Mouse (Mus musculus) cerebellum, adult 11-12 months (tissue): Measurements from ENCODE around the gene Cgrrf1.

Experiments
- DNase-seq: peaks from one replicate; pipeline ENCODE4 v3.0.0; 2022

Cgrrf1 gene

DNA sequence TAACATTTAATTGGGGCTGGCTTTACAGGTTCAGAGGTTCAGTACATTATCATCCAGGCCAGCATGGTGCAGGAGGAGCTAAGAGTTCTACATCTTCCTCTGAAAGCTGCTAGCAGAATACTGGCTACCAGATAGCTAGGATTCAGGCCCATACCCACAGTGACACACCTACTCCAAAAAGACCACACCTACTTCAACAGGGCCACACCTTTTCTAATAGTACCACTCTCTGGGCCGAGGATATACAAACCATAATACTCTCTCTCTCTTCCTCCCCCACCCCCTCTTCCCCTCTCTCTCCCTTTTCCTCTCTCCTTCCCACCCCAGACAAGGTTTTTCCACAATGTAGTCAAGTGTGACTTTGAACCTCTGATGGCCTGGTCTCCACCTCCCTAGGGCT lies 4.5 kb upstream of the Cgrrf1 start:
- DNase-seq, result no peak

DNA sequence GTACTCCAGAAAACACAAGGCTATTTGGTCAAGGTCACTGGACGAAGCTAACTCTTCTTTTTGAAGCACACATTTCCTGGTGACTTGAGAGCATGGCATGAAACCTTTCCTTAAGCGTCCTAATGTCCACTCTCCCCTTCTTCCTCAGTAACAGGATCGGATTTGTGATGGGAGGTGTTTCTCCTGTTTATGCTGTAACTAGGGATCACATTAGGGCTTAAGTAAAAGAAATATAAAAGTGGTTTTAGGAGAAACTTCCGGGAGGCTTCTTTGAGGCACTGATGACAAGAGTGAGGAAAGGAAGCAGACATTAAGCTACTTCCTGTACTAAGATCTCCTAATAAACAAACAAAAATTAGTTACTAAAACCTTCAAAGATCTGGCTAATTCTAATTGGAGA lies 630 bp upstream of the Cgrrf1 start:
- DNase-seq, result no peak

DNA sequence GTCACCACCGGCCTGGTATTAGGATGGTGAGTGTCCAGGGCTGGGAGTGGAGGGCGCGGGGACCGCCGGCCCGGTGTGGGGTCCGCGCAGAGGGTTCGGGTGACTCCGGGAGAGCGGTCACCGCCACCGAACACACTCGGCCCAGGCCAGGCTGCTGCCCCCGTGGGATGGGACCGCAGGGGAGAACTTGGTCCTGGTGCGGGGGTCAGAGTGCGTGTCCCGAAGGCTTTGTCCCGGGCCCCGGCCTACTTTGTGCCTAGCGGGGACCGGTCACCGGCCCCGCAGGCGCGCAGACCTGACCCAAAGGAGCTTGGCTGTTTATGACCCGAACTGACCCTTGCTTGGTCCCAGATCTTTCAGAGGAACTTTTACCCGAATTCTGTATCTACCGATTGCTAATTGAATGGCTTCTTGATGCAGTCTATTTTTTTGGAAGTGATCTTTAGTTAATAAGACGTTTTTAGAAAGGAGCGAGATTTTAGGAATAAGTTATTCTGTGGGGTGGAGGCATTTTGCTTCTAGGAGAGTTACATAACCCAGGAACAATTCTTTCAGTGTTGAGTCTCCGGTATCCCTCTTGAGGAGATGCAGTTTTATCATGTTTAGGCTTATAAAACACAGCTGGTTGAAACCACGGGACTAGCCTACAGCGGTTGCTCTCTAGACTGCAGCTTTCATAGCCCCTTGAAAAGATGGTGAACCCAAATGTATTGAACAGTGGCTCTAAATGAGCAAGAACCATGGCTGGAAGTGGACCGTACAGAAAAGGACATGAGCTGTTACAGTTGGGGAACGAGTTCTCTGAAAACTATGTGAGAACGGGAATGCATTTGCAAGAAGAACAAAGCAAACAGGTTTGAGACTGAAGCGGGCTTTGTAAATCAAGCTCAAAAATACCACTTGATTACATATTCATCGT lies 688 bp downstream of the Cgrrf1 start:
- DNase-seq, result no peak

DNA sequence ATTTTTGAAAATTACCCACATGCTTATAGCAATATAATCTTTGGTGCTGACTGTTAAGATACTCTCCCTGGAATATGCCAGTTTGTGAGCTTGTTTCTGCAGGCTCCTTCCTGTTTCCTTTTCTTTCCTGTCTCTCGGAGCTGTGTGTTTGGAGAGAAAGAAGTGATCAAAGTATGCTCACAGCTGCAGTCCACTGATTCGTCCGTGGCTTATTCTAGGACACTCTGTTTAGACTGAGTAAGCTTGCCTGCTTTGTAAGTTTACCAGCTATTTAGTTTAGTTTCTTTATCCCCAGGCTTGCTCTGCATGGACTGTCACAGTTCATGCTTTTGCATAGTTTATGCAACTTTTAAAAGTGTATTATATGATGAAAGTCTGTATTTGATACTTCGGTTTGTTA lies 7.4 kb downstream of the Cgrrf1 start:
- no peak for DNase-seq

DNA sequence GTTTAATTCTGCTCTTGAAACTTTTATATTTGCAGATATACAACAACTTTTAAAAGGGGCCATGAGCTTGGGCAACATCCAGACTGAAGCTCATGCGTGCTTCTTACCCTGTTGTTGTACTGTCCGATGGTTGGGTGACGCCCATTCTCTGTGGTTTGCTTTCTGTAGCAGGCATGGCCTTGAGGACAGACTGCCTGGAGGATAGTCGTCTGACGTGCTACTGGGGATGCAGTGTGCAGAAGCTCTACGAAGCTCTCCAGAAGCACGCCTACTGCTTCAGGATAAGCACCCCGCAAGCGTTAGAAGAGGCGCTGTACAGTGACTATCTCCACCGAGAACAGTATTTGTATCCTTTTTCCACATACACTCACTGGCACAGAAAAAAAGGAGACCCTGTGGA lies 13.8 kb downstream of the Cgrrf1 start:
- DNase-seq, result no peak

DNA sequence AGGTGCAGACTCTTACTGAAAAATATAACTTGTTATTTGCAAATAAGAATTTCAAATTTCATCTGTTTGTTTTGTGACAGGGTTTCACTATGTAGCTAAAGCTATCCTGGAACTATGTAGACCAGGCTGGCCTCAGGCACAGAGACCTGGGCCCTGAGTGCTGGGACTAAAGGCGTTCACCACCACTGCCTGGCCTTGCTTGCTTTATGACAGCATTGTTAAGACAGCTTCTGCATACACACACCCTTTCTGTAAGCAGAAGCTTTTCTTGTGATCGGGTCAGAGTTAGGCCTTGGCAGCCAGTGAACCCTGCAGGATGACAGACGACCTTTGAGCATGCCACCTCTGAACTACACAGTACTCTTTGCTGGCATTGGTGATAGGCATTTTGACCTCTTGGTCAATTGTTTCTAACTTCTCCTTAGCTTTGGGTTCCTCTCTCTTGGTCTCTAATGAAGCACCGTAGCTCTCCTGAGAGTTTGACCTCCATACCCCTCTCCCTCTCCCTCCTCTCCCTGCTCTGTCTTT lies 16.2 kb downstream of the Cgrrf1 start:
- DNase-seq, result no peak

DNA sequence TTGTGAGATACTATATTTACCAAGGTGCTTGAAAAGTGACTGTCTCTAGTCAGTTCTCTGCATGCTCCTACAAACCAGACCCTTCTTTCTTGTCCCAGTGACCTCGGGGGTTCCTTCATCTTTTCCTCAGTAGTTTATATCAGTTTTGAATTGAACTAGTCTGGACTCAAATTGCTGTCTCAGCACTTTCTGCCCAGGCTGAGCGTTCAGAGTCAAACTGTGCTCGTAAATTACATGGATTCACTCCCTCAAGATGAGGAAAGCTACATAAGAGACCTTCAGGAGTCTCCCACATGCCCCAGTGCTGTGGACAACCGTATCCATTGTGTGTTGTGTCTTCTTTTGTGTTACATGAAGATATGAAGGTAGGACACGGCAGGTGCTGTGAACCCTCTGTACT lies 16.8 kb downstream of the Cgrrf1 start:
- DNase-seq, result no peak

DNA sequence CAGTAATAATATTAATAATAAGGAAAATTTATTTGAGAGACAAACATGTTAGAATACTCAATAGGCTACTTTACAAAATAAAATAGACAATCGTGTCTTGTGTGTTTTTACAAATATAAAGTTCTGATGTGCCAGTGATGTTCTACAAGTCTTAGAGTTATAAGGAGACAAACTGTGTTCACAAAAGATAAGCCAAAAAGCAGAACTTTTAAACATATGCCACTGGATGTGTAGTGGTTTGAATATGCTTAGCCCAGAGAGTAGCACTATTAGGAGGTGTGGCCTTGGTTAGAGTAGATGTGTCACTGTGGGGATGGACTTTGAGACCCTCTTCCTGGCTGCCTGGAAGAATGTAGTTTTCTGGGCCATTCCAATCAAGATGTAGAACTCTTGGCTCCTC lies 17.8 kb downstream of the Cgrrf1 start:
- no peak for DNase-seq

DNA sequence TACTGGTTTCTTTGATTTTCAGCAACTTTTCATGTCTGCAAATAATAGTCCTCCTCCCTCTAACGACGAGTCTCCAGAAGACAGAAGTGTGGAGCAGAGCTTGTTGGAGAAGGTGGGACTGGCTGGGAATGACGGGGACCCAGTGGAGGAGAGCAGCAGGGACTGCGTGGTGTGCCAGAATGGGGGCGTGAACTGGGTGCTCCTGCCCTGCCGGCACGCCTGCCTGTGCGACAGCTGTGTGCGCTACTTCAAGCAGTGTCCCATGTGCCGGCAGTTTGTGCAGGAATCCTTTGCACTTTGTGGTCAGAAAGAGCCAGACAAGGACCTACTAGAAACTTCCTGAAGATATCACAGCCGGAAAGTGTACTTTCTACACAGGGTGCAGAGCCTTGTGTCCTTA lies 21.8 kb downstream of the Cgrrf1 start:
- no peak for DNase-seq

DNA sequence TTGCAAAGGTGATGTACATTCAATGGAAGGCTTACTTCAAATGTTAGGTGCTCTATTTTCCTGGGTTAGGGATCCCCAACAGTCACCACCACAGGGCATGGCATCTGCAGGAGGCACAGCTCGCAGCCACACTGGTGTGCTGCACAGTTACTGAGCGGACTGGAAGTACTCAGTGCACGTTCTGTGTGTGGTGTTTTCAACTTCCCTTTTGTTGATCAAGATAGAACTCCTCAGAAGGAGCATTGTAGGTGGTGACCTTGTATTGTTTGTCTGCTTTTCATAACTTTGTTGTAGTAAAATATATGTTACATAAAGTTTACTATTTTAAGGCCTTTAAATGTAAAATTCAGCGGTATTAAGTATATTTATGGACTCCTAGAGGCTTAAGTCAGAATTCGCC lies 31.0 kb downstream of the Cgrrf1 start:
- DNase-seq, result no peak

DNA sequence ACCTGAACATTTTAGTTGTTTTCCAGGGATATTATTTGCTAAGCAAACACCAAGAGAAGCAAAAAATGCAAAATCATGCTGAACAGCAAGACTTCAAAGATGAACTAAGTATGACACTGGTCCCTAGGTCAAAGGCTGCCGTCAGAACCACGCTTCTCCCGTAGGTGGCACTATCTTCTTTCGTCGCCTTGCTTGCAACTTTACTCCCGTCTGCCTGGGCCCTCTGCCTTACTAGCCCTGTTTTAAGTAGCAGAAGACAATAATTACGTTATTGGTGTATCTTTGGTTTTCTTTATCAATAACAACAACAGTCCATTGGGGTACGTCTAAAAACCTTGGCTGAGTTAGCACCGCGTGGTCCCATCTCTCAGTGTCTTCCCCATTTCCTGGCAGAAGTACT lies 49.0 kb downstream of the Cgrrf1 start:
- peak; percentile 38 for DNase-seq

DNA sequence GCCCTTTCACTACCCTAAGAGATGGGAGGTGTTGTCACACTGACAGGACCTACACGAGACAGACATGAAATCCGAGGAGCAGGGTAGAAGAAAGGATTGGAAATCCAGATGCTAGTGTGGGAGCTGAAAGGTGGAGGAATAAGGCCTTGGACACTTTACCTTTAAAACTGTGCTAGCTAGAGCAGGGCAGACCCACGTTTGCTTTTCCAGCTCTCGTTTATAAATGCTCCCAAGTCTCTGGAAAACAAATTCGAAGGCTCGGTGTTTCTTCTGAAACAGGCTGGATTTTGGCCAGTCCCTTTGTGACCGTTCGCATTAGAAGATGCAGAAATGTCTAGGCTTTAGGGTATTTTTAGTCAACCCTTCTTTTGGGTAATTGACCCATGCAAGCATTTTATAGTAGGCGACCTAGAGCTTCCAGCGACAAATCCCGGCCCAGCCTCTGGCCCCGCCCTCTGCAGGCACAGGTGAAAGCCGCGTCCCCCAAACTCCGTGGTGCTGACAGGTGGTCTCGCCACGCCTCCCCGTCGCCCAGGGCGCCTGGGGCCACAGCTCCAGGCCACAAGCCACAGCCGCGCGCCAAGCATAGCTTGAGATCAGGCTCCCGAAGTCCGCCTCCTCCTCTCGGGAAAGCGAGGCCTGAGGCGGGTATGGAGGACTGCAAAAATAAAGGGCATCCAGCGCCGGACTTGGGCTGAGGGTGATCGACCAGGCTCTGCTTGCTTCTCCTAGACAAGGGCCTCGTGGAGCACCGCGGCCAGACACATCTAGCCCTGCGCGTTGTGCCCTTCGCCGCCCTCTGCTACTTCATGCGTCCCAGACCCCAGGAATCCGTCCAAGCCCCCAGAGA lies 49.9 kb downstream of the Cgrrf1 start:
- DNase-seq, result peak; percentile 59

DNA sequence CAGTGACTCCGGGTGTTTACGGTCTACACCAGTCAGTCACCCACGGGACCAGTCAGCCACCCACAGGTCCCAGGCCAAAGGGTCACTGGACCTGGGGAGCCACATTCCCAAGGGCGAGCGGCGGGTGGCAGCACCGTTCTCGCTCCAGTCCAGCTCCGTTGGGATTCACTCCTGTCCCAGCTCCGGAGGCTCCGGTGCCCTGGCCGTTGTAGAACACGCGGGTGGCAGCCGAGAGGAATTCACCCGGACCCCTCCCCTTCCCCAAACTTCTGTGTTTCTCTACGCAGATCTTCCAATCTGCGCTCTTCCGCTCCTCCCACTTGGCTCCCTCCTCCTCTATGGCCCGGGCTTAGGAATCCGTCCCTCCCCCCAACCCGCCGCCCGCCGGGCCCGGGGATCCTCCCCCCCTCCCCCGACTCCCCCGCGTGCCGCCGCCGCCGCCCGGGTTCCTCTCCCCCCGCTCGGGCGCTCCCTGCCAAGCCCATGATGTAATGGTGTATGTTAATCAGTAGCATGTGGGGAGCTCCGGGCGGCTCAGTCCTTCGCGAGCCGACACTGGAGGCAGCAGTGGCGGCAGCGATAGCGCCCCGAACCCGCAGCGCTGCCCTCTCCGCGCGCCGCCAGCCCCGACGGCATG lies 50.6 kb downstream of the Cgrrf1 start, which contains the start of gene Samd4:
Gene Samd4 (plus strand): TSS at position 424 of the 637 bp plus-strand sequence.
- DNase-seq, result peak; percentile 72

DNA sequence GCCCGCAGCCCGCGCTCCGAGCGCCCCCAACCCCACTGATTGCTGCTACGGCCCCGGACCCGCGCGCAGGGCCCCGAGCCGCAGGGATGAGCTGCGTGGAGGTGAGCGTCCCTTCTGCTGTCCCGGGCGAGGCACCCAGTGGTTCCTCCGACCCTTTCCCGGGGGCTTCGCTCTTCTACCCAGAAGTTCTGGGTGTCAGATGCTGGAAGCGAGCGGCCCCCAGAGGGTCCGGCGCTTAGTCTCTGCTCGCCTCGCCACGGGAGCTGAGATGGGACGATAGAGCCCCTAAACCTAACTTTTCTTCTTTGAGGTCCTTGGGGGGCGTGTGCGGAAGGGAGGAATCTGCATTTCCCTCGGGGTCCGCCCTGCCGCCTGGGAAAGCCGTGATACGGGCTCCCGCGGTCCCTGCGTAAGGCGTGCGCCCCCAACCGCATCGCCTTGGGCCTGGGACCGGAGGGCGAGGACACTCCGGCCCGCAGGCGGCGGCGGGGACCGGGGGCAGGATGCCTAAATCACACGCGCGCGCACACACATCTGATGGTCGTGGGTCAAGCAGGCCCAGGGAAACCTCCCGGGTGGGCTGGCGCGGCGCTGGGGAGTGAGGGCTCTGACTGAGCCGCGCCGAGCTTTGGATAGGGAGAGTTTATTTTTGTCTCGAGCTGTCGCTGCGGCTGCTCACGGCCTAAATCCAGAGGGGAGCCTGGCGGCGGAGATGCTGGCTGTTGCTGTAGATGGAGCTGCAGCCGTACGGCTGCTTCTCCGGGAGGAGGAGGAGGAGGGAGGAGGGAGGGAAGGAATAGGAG lies 51.3 kb downstream of the Cgrrf1 start:
- peak; percentile 71 for DNase-seq

DNA sequence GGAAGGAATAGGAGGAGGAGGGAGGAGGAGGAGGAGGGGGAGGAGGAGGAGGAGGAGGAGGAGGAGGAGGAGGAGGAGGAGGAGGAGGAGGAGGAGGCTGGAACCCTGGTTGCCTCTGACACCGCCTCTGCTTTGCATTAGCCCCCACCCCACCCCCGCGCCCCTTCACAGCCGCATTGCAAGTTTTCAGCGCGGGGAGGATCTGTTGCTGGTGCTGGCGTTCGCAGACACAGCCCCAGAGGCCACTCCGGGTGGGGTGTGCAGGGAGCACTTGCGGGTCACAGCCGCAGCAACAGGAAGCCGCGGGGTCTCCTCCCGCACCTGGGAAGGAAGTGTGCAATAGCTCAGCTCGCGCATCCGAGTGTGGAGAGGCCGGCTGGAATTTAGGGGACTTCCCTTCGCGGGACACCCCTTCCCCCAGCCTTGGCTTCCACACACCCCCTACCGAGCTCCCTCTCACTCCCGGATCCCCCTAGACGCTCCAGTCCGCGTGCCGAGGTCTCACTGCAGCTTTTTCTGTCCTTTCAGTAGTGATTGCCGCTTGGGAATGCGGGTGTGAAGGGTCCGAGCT lies 52.0 kb downstream of the Cgrrf1 start:
- DNase-seq, result peak; percentile 71

DNA sequence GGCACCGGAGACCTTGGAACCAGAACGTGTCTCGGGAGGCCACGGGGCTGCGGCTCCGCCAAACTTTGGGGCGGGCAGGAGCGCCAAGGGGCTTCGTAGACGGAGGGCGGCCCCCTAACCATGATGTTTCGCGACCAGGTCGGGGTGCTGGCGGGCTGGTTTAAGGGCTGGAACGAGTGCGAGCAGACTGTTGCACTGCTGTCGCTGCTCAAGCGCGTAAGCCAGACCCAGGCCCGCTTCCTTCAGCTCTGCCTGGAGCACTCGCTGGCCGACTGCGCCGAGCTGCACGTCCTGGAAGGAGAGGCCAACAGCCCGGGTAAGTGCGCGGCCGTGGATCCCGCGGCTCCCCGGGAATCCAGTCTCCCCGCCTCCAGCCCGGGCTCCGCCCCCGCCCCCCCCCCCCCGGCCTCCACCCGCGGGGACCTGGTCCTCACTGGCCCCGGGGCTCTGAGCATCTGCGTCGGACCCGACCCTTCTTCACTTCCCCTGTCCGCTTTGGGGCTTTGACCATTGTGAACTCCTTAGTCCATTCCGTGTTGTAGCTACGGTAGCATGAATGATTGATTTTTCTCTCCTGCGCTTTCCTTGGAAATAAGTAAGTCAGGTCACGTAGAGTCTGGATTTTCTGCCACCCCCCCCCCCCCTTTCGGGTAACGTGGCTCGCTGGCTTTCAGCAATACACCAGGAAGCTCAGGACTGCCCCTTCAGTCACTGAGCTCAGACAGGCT lies 52.9 kb downstream of the Cgrrf1 start:
- DNase-seq, result peak; percentile 60

DNA sequence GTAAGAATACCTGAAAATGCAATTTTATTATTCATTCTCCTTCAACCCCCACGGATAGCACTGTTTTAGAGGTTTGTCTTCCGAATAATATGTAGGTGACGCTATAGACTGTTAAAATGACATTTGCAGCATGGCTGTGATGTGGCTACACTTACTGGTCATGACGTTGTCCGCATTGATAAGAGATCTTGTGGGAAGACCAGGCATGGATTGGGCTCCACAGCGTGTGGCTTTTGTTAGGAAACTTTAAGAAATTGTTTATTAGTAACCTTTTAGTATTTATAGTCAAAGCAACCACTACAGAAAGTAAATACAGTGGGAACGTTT lies 53.5 kb downstream of the Cgrrf1 start:
- no peak for DNase-seq

DNA sequence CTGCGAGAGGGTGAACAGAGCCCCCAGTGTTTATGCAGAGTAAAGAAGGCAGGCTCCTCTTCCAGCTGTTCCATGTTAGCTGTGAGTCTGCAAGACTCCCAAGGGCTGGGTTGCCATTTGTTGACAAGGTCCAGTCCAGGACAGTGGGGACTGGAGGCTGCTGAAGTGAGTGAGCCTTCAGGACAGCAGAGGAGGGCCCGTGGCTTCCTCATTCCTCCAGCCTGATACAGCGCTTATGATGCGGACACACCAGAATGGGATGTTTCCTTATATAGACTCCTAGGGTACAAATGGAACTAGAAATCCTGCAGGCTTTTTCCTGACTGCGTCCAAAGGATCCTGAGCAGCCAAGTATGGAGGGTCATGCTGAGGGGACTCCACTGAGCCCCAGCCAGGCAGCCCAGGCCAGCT lies 54.0 kb downstream of the Cgrrf1 start:
- DNase-seq, result peak; percentile 26

DNA sequence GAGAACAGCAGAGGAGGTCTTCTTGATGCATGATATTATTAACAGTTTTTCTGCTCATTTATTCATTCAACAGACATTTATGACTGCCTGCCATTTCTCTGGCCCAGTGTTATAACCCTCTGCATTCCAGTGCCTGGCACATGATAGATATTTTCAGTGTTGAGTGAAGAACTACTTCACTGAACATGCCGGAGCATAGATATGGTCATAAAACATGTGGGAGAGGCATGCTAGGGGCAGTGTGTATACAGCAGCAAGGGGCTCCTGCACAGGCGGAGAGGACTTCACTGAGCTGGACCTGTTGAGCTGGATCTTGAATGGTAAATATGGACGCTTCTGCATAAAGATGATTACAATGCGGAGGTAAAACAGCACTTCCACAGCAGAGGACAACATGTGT lies 57.2 kb downstream of the Cgrrf1 start:
- no peak for DNase-seq

DNA sequence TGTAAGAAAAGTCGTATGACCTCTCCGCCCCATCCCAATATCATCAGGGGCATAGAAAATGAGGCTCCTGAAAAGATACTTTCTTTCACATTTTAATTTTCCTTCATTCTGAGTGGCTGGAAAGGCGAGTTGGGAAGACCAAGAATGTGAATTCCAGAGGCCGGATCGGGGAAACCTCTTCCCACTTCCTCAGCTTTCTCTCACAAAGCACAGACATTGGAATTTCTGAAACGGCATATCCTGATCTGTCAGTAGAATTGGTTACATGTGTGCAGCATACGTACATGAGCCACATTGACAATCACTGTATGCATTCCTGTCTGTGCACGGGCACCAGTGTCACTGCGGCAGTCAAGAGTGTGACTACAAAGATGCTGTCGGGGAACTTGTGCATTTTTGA lies 62.0 kb downstream of the Cgrrf1 start:
- DNase-seq, result no peak

DNA sequence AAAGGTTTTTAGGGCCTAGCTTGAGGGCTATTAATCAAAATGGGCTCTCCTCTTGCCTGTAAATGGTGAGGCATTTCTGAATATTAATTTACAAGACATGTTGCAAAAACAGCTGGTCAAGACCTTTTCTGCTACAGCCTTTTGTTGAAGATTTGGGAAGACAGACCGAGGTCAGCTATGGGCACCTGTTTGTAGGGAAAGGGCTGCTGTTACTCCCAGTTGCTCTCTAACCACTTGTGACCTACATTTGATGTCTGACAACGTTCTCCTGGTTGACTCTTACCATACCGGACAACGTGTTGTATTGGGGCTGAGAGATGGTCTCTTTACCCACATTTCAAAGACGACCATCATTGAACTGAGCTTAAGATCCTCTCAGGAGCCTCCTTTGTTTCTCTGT lies 66.0 kb downstream of the Cgrrf1 start:
- DNase-seq, result no peak
